ENCODE assay signal across 14 mouse cellular contexts in genomic region chr9:114541279-114541741, GRCm38 (mm10). TPM values are rescaled to one million over a fixed set of nuclear protein-coding genes. Genes with fewer than 3 reads are reported as not detected.
A peak's percentile ranks its signal among the peaks of the same experiment; 100 is the strongest.
DNase-seq lines count a peak whose midpoint lies in the region; ATAC-seq lines count a peak whose summit lies in the region.
"Had no signal": no experiment of that assay in that cellular context is flagged by ENCODE, and none has a peak within 500 bp of the region (broad histone marks: within the 10 kb centered on the region; RNA-seq: fewer than 3 reads in every experiment).

No protein-coding gene starts in this region.

- no peaks in the 10 kb centered on the region for H3K27me3 ChIP-seq in hindbrain, embryonic 10.5 days (ENCODE audit: insufficient read depth, poor library complexity, severe bottlenecking)
- no peaks in the 10 kb centered on the region for H3K27me3 ChIP-seq in hindbrain, embryonic 11.5 days (ENCODE audit: control insufficient read depth, insufficient read depth, low read length)
- H3K27me3 ChIP-seq in heart, embryonic 16.5 days (ENCODE audit: control insufficient read depth, insufficient read depth, low read length), result no peaks in the 10 kb centered on the region
- H3K27me3 ChIP-seq in liver, embryonic 16.5 days (ENCODE audit: control insufficient read depth, insufficient read depth, low read depth, low read length), result no peaks in the 10 kb centered on the region
- H3K27me3 ChIP-seq: embryonic facial prominence, embryonic 13.5 days had no signal

- ATAC-seq in hindbrain, embryonic 11.5 days (ENCODE audit: low FRiP score), result no peak
- peak; percentile 73; the same call in 1 of the 2 replicates for ATAC-seq in heart, embryonic 16.5 days (replicated peaks; ENCODE audit: extremely low read depth, insufficient read depth, low FRiP score)
- peak; percentile 52 for ATAC-seq in liver, embryonic 16.5 days (ENCODE audit: low read depth)

- H3K36me3 ChIP-seq in hindbrain, embryonic 10.5 days, result peaks cover 4% of the 10 kb centered on the region; the same call in 1 of the 2 replicates
- H3K36me3 ChIP-seq in hindbrain, embryonic 11.5 days (ENCODE audit: control insufficient read depth, insufficient read depth, low read length), result no peaks in the 10 kb centered on the region
- no peaks in the 10 kb centered on the region for H3K36me3 ChIP-seq in heart, embryonic 16.5 days (ENCODE audit: control insufficient read depth, insufficient read depth)
- H3K36me3 ChIP-seq in liver, embryonic 16.5 days (ENCODE audit: control insufficient read depth, insufficient read depth), result no peaks in the 10 kb centered on the region
- H3K36me3 ChIP-seq: embryonic facial prominence, embryonic 13.5 days; G1E had no signal

- DNase-seq in hindbrain, embryonic 10.5 days (ENCODE audit: low spot score), result no peak
- DNase-seq in hindbrain, embryonic 11.5 days (ENCODE audit: low spot score), result no peak
- peak; percentile 69 for DNase-seq in ZHBTc4 (ENCODE audit: low read depth, low spot score)
- no peak for DNase-seq in kidney, postnatal 36 days
- DNase-seq in kidney, postnatal 4 days, result no peak
- DNase-seq in thymus, adult 18-20 months, result no peak
- DNase-seq: gastrocnemius, postnatal 14 days; kidney, postnatal 25 days; lung, adult 18-20 months; thymus, postnatal 4 days had no signal

- peaks cover 92% of the 10 kb centered on the region for H3K4me1 ChIP-seq in hindbrain, embryonic 10.5 days (replicated peaks)
- H3K4me1 ChIP-seq in hindbrain, embryonic 11.5 days (replicated peaks; ENCODE audit: control insufficient read depth, insufficient read depth, low read length), result peaks cover 13% of the 10 kb centered on the region
- peaks cover 24% of the 10 kb centered on the region for H3K4me1 ChIP-seq in heart, embryonic 16.5 days (ENCODE audit: control insufficient read depth, insufficient read depth, low read length)
- H3K4me1 ChIP-seq in liver, embryonic 16.5 days (ENCODE audit: control insufficient read depth, low read depth, low read length), result peaks cover 15% of the 10 kb centered on the region

- no peak overlapping the region for H3K4me2 ChIP-seq in hindbrain, embryonic 11.5 days (replicated peaks; ENCODE audit: low read depth, low read length)
- no peak overlapping the region for H3K4me2 ChIP-seq in heart, embryonic 16.5 days (ENCODE audit: low read depth, low read length)
- no peak overlapping the region for H3K4me2 ChIP-seq in liver, embryonic 16.5 days (ENCODE audit: low read depth, low read length)
- H3K4me2 ChIP-seq: embryonic facial prominence, embryonic 13.5 days had no signal

- H3K4me3 ChIP-seq in hindbrain, embryonic 10.5 days, result no peak overlapping the region
- H3K4me3 ChIP-seq in hindbrain, embryonic 11.5 days (ENCODE audit: low read depth, low read length), result no peak overlapping the region
- H3K4me3 ChIP-seq in heart, embryonic 16.5 days (ENCODE audit: low read length), result no peak overlapping the region
- H3K4me3 ChIP-seq in liver, embryonic 16.5 days (ENCODE audit: low read depth, low read length), result no peak overlapping the region
- H3K4me3 ChIP-seq: embryonic facial prominence, embryonic 13.5 days had no signal

- no peaks in the 10 kb centered on the region for H3K9me3 ChIP-seq in hindbrain, embryonic 10.5 days
- H3K9me3 ChIP-seq in hindbrain, embryonic 11.5 days (ENCODE audit: control insufficient read depth, low read length), result no peaks in the 10 kb centered on the region
- H3K9me3 ChIP-seq in heart, embryonic 16.5 days (replicated peaks; ENCODE audit: control insufficient read depth, low read length), result no peaks in the 10 kb centered on the region
- no peaks in the 10 kb centered on the region for H3K9me3 ChIP-seq in liver, embryonic 16.5 days (replicated peaks; ENCODE audit: control insufficient read depth, low read length)
- H3K9me3 ChIP-seq: embryonic facial prominence, embryonic 13.5 days; G1E had no signal

- H3K27ac ChIP-seq in hindbrain, embryonic 10.5 days, result peak overlapping the region; percentile 70
- no peak overlapping the region for H3K27ac ChIP-seq in hindbrain, embryonic 11.5 days (ENCODE audit: low read depth, low read length)
- H3K27ac ChIP-seq in heart, embryonic 16.5 days (ENCODE audit: low read length), result no peak overlapping the region
- peak overlapping the region; percentile 26; the same call in 1 of the 2 replicates for H3K27ac ChIP-seq in liver, embryonic 16.5 days (ENCODE audit: low read length)
- H3K27ac ChIP-seq: embryonic facial prominence, embryonic 13.5 days had no signal

- no peak overlapping the region for H3K9ac ChIP-seq in hindbrain, embryonic 11.5 days (ENCODE audit: low read depth, low read length)
- no peak overlapping the region for H3K9ac ChIP-seq in heart, embryonic 16.5 days (ENCODE audit: low read length)
- no peak overlapping the region for H3K9ac ChIP-seq in liver, embryonic 16.5 days (ENCODE audit: low read depth, low read length)
- H3K9ac ChIP-seq: embryonic facial prominence, embryonic 13.5 days had no signal

- WGBS in hindbrain, embryonic 10.5 days, result 15% methylated on average over 1 of the region's 1 CpGs
- 32% methylated on average over 1 of the region's 1 CpGs for WGBS in hindbrain, embryonic 11.5 days
- WGBS in heart, embryonic 16.5 days, result 21% methylated on average over 1 of the region's 1 CpGs
- WGBS in liver, embryonic 16.5 days (ENCODE audit: insufficient replicate concordance), result 5% methylated on average over 1 of the region's 1 CpGs

RNA-seq across cellular contexts. Expression of gene Trim71, which starts 22.9 kb away (rescaled TPM):
- polyA plus RNA-seq in hindbrain, embryonic 10.5 days (2016; fragmentation: Nextera tagmentation; extraction: Ambion mirVana), result 3.8 and 8.3 TPM in 2 replicates
- 1.9 and 2.7 TPM in 2 replicates for polyA plus RNA-seq in hindbrain, embryonic 11.5 days (2014; fragmentation: Nextera tagmentation; extraction: Ambion mirVana)
- 0.03 and 0.05 TPM in 2 replicates for polyA plus RNA-seq in heart, embryonic 16.5 days (2015; fragmentation: Nextera tagmentation; extraction: Ambion mirVana)
- 0.69 and 0.71 TPM in 2 replicates for polyA plus RNA-seq in liver, embryonic 16.5 days (2015; fragmentation: Nextera tagmentation; extraction: Ambion mirVana)
- polyA plus RNA-seq: G1E had no signal

RNA-seq across cellular contexts. Expression of gene C130032M10Rik, which starts 25.8 kb away (rescaled TPM):
- 0.38 and 1.9 TPM in 2 replicates for polyA plus RNA-seq in hindbrain, embryonic 10.5 days (2016; fragmentation: Nextera tagmentation; extraction: Ambion mirVana)
- polyA plus RNA-seq in hindbrain, embryonic 11.5 days (2014; fragmentation: Nextera tagmentation; extraction: Ambion mirVana), result not detected in 2 replicates
- polyA plus RNA-seq in heart, embryonic 16.5 days (2015; fragmentation: Nextera tagmentation; extraction: Ambion mirVana), result 0.87 and 1.3 TPM in 2 replicates
- not detected in 2 replicates for polyA plus RNA-seq in liver, embryonic 16.5 days (2015; fragmentation: Nextera tagmentation; extraction: Ambion mirVana)
- polyA plus RNA-seq: G1E had no signal

RNA-seq across cellular contexts. Expression of gene Ccr4, which starts 36.6 kb away (rescaled TPM):
- polyA plus RNA-seq in hindbrain, embryonic 10.5 days (2016; fragmentation: Nextera tagmentation; extraction: Ambion mirVana), result 0.07 TPM in 1 of 2 replicates, not detected in the other
- polyA plus RNA-seq in hindbrain, embryonic 11.5 days (2014; fragmentation: Nextera tagmentation; extraction: Ambion mirVana), result not detected in 2 replicates
- 0.35 and 0.87 TPM in 2 replicates for polyA plus RNA-seq in heart, embryonic 16.5 days (2015; fragmentation: Nextera tagmentation; extraction: Ambion mirVana)
- not detected in 2 replicates for polyA plus RNA-seq in liver, embryonic 16.5 days (2015; fragmentation: Nextera tagmentation; extraction: Ambion mirVana)
- polyA plus RNA-seq: G1E had no signal

Comparison
In these comparisons a context has a peak if more than half of its experiments do, and no peak if none do; other contexts are left out.
1. H3K27ac ChIP-seq: peak in hindbrain, embryonic 10.5 days (single experiment) and liver, embryonic 16.5 days (single experiment); none in hindbrain, embryonic 11.5 days (single experiment) and heart, embryonic 16.5 days (single experiment).